Mouse (Mus musculus): Measurements from ENCODE around the gene Kcnk4. TPM values are rescaled to one million over a fixed set of nuclear protein-coding genes. Genes with fewer than 3 reads are reported as not detected.

The Kcnk4 gene
- polyA plus RNA-seq, 1 experiment = 0.15 TPM

DNA sequence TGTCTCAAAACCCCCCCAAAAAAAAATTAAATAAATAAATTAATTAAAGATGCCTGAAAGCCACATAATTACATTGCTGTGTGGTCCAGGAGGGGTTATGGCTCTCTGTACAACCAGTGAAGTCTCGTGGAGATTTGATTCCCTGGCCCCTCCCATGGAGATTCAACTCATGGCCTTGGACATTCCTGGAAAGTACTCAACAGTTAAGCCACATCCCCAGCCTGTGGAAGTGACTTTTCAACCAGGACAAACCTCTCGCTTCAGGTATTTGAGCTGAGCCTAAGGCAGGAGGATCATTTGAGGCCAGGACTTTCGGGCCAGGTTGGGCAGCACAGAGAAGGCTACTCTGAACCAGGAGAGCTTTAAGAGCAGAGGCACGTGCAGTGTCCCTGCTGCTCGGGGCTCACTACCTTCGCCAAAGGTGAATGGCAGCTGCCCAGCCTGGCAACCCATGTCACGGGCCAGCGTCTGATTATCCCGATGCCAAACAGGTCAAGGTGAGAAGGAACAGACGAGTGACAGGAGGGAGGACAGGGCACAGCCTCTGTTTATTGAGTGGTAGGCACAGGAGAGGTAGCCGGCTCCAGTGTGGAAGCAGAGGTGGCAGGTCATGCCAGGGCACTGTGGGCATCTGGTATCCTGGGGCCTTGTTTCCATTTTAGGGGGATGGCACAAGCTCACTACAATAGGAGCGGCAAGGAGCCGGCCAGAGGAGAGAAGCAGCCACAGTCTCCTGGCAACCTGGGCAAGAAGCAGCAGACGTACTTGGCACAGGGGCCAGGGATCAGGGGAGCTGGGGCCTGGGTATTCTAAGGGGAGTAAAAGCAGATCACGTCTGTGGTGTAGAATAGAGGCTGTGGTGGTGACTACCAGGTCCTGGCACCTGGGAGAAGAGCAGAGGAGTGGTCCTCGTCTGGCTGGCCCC lies 3.5 kb upstream of the Kcnk4 start:
- no peak for DNase-seq (ENCODE audit: low read depth)

DNA sequence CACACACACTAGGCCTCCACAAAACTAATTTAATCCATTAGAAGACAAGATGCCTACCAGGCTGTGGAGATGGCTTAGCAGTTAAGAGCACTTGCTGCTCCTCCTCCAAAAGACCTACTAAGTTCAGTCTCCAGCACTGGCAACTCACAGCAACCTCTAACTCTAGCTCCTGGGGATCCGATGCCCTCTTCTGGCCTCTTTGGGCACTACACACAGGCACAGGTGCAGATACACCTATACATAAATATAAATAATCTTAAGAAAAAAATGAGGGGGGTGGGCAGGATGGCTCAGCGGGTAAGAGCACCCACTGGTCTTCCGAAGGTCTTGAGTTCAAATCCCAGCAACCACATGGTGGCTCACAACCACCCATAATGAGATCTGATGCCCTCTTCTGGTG lies 2.0 kb upstream of the Kcnk4 start:
- DNase-seq (ENCODE audit: low read depth) = no peak

DNA sequence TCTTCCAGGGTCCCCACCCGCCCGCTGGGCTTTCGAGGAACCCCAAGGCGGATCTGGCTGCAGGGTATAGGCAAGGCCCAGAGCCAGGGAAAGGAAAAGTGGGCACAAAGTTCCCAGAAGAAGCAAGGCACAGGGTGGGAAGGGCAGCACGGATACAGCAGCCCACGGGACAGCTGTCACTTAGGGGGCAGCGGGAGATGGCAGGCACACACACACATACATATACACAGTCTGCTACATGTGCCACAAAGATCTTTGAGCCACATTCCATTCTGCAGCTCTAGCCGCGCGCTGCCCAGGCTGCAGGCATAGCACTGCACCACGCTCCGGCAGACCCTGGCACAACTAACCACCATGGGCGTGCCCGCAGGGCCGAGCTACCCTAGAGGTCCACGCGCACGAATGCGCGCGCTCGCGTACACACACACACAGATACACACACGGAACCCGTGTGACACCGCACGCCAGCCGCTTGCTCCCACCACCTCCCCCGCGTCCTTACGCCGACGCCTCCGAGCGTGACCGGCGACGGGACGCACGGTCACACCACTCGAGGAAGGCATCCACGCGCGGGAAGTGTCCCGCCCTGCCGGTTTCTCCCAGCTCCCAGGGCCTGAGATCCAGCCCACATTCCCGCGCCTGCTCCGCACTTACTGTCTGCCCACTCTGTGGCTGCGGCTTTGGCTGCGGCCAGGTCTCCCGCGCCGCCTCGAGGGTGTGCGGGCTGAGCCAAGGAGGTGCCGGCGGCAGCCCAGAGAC lies 700 bp downstream of the Kcnk4 start:
- no peak for DNase-seq (ENCODE audit: low read depth)

- DNase-seq (ENCODE audit: low read depth) = no peak
Observed at GRCm38 (mm10) chr19:6933102-6933435, 1.2 kb downstream of the Kcnk4 start.

DNA sequence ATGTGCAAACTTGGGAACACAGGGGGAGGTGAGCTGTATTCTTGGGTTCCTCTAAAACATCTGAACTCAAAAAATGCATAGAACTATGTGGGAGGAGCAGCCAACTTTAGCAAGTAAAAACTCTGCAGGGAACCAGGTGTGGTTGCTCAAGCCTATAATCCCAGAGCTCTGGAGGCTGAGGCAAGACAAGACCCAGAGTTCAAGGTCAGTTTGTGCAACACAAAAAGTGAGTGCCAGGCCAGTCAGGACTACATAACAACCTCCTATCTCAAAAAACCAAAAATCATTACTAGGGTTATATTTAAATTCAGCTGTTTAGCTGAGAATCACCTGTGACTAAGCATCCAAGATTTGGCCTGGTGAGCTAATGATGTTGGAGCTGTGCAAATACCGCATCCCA lies 2.3 kb downstream of the Kcnk4 start:
- no peak for DNase-seq (ENCODE audit: low read depth)

- DNase-seq (ENCODE audit: low read depth) = no peak
Observed at GRCm38 (mm10) chr19:6931002-6931401, 3.3 kb downstream of the Kcnk4 start.

DNA sequence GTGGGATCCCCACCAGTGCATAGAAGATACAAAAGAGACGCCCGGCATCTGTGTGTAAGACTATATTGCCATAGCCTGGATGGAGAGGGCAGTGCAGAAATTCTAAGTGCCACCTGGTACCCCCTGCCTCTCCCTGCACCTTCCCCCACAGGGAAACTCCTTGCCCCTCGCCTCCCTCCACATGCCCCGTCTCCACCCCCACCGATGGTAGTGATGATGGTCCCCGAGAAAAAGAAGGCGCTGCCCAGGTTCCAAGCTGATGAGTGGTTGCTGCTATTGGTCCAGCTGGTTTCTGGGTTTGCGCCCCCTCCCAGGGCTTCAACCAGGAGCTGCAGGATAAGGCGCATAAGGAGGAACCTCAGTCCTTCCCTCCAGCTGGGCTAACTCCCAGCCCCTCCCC lies 6.2 kb downstream of the Kcnk4 start:
- DNase-seq (ENCODE audit: low read depth) = no peak

GRCm38 (mm10) chr19:6926559-6927255 lies 7.6 kb downstream of the Kcnk4 start:
- no peak for DNase-seq (ENCODE audit: low read depth)

GRCm38 (mm10) chr19:6925611-6926329 lies 8.5 kb downstream of the Kcnk4 start:
- no peak for DNase-seq (ENCODE audit: low read depth)

DNA sequence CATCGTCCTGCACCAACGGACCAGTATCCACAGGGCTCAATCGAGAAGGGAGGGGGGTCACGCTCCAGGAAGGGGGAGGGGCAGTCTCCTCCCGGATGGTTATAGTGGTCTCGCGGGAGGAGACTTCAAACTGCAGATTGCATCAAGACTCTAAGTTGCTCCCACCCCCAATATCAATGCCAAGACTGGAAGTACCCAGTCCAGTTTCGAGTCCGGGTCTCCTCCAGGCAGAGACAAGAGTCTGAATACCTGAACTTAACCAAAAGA lies 9.1 kb downstream of the Kcnk4 start, which contains the start of gene Catsperz:
TSS of gene Catsperz (minus strand) at position 74 of the 267 bp plus-strand sequence.
- no peak for DNase-seq (ENCODE audit: low read depth)

- DNase-seq (ENCODE audit: low read depth) = no peak
Observed at GRCm38 (mm10) chr19:6924461-6925306, 9.6 kb downstream of the Kcnk4 start.

GRCm38 (mm10) chr19:6922901-6923735 lies 11.2 kb downstream of the Kcnk4 start:
- no peak for DNase-seq (ENCODE audit: low read depth)

DNA sequence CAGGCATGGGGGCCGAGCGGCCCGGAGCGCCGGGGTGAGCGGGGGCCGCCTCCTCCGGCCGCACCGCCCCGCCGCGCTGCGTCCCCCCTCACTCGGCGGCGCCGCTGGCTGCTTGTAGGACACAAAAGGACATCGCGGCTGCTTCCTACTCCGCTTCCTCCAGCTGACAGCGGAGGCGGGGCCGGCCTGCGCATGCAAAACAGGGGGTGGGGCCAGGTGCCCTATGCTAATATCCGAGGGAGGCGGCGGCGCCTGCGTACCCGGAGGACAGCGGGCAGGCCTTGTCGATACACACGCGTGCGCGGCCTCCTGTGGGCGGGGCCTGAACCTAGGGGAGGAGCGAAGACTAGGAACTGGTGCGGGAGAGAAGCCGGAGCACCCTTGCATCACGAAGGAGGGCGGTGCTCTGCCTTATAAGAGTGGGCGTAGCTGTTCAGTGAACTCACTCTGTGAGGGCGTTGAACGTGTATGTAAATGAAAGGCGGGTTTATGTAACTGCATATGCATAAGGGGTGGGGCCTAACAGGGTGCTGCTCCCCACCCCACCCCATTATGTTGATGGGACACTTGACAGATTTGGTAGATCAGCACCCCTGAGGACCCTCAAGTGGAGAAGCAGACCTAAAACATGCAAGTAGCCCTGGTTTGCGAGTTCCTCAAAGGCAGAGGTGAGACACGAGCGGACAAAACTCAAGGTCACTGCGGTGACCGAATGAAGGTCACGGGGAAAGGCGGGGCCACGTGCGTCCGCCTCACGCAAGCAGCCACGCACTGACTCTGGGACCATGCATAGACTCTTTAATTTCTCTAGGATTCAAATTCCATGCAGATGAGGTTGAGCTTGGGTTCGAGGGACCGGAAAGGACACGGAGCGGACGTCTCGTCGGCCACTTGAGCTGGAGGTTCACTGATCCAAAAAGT lies 12.4 kb downstream of the Kcnk4 start, which contains the start of gene Esrra:
TSS of gene Esrra (minus strand) at position 167 of the 921 bp plus-strand sequence.
- DNase-seq (ENCODE audit: low read depth) = peak; percentile 98

DNA sequence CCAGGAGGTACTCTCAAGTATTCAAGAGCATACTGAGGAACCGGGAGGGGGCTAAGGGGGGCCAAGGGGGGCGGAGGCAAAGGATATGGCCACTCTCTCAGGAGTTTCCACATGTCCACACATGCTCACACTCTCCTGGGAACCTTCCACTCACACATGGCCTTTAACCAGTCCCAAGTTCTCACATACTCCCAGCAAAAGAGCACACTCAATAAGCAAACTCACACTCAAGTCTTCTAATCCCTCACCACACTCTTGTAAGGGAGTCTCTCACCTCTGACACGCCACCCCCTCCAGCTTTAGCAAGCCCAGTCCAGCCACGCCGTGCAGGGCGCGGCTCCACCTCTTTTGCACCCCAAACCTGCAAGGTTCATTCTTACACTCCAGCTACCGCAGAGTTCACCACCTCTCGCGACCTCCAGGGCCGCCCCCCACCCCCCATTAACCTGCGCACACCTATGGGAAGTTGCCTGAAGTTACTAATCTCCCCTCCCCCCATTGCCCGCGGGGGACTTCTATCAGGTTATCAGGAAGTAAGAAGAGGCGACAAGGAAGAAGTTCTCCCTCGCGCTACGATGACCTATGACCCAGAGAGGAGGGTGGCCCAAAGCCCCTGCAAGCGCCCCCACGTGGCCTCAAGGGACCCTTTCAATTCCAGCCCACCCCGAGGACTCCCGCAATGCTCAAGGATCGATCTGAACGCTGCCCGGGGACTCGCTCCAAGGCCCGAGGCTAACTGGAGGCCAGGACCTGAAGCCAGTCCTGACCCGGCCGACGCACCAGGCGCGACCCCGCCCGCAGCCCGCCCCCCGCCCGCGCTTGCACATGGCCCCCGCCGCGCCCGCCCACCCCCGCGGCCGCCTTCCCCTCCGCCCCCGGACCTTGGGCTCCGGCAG lies 13.3 kb downstream of the Kcnk4 start:
- no peak for DNase-seq (ENCODE audit: low read depth)

DNA sequence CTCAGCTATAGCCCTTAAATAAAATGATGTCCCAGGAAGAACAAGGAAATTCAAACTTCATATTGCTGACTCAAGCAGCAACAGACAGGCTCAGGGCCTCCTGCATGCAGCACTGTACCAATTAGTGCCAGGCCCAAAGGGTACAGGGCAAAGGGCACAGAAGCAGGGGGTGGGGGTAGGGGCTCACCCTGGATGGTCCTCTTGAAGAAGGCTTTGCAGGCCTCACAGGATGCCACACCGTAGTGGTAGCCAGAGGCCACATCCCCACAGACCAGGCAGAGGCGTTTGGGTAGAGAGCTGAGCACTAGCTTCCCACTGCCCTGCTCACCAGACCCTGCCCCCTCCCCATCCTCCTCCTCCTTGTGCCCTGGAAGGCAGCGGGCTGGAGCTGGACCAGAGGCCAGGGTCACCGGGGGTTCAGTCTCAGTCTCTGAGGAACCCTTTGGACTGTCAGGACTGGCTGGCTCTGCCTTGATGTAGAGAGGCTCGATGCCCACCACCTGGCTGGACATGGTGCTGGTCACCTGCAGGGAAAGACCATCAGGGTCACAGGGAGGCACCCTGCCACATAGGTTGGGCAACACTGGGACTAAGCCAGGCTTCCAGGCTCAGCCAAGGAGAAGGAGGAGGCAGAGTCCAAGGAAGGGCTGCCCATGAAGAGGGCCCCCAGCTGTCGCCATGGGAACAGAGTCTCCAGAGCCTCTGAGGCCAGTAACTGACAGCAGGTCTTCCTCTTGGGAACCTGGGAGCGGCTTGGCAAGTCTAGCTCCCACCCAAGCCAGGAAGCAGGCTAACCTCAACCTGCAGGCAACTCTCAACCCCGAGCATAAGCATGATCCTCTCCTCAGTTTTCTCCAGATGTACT lies 14.2 kb downstream of the Kcnk4 start:
- no peak for DNase-seq (ENCODE audit: low read depth)

DNA sequence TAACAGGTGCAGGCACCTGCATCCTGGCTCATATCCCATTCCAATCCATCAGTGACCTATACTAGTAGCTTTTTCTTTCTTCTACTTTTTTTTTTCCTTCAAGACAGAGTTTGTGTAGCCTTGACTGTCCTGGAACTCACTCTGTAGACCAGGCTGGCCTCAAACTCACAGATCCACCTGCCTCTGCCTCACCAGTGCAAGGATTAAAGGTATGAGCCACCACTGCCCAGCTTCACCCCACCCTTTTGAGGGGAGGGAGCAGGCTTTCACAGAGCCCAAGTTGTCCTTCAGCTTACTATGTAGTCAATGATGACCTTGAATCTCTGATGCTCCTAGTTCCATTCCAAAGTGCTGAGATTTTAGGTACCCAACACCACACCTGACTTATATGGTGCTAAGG lies 14.9 kb downstream of the Kcnk4 start:
- no peak for DNase-seq (ENCODE audit: low read depth)

DNA sequence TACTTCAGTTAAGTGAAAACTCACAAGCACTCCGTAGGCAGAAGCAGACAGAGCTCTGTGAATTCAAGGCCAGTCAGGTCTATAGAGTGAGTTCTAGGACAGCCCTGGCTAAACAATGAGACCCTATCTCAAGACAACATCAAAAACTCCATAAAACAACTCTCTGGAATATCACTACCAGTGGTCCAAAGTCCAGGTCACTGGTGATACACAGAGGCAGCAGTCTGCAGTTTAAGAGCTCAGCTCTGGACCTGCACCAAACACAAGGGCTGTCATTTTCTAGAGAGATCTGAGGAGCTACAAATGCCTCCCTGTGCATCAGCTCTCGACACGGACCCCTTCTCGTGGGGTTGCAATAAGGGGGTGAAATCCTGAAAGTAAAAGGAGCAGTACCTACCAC lies 16.0 kb downstream of the Kcnk4 start:
- no peak for DNase-seq (ENCODE audit: low read depth)

All from gonadal fat pad, adult 2 months (tissue).